Mouse (Mus musculus): ENCODE data around the gene Anxa8. TPM values are rescaled to one million over a fixed set of nuclear protein-coding genes. Genes with fewer than 3 reads are reported as not detected.

Gene Anxa8
- polyA plus RNA-seq, 1 experiment from 2014 or later = 12.1 TPM

GRCm38 (mm10) chr14:34106389-34107062 is 20.7 kb downstream of the Anxa8 start:
- ATAC-seq = no peak
- TF ChIP-seq CTCF (IDR thresholded peaks at IDR 0.05; ENCODE audit: low read depth) = peak; percentile 78

GRCm38 (mm10) chr14:34107594-34107993 is 21.8 kb downstream of the Anxa8 start:
- Histone ChIP-seq H3K9me3 (ENCODE audit: control insufficient read depth) (no peaks in the 10 kb centered on the region), H3K27ac (ENCODE audit: low read depth, low read length) (no peak overlapping the region), H3K27me3 (replicated peaks; ENCODE audit: control insufficient read depth, insufficient read depth, low read length) (no peaks in the 10 kb centered on the region), H3K4me3 (ENCODE audit: low read depth, low read length) (no peak overlapping the region), H3K9ac (ENCODE audit: low read depth, low read length) (no peak overlapping the region), H3K4me2 (replicated peaks; ENCODE audit: low read depth) (no peak overlapping the region), H3K36me3 (ENCODE audit: control insufficient read depth, insufficient read depth) (no peaks in the 10 kb centered on the region), H3K4me1 (replicated peaks; ENCODE audit: control insufficient read depth, insufficient read depth, low read length) (no peaks in the 10 kb centered on the region)
- WGBS = 69% methylated on average over 4 of the region's 4 CpGs
- ATAC-seq = no peak
- no peak for TF ChIP-seq CTCF (IDR thresholded peaks at IDR 0.05; ENCODE audit: low read depth)

More at GRCm38 (mm10) chr14:34106389-34107062, 20.7 kb downstream of the Anxa8 start:
- no peaks in the 10 kb centered on the region for H3K36me3 ChIP-seq (ENCODE audit: control insufficient read depth, insufficient read depth)
- WGBS = 57% methylated on average over 12 of the region's 12 CpGs
- H3K4me3 ChIP-seq (ENCODE audit: low read depth, low read length) = no peak overlapping the region
- H3K9me3 ChIP-seq (ENCODE audit: control insufficient read depth) = no peaks in the 10 kb centered on the region
- H3K27ac ChIP-seq (ENCODE audit: low read depth, low read length) = no peak overlapping the region
- no peak overlapping the region for H3K9ac ChIP-seq (ENCODE audit: low read depth, low read length)
- no peaks in the 10 kb centered on the region for H3K4me1 ChIP-seq (replicated peaks; ENCODE audit: control insufficient read depth, insufficient read depth, low read length)
- H3K27me3 ChIP-seq (replicated peaks; ENCODE audit: control insufficient read depth, insufficient read depth, low read length) = no peaks in the 10 kb centered on the region
- no peak overlapping the region for H3K4me2 ChIP-seq (replicated peaks; ENCODE audit: low read depth)

GRCm38 (mm10) chr14:34114311-34114710 is 28.5 kb downstream of the Anxa8 start:
- ATAC-seq = no peak
- Histone ChIP-seq H3K9me3 (ENCODE audit: control insufficient read depth) (no peaks in the 10 kb centered on the region), H3K4me1 (replicated peaks; ENCODE audit: control insufficient read depth, insufficient read depth, low read length) (no peaks in the 10 kb centered on the region), H3K27me3 (replicated peaks; ENCODE audit: control insufficient read depth, insufficient read depth, low read length) (no peaks in the 10 kb centered on the region), H3K27ac (ENCODE audit: low read depth, low read length) (no peak overlapping the region), H3K36me3 (ENCODE audit: control insufficient read depth, insufficient read depth) (no peaks in the 10 kb centered on the region), H3K4me2 (replicated peaks; ENCODE audit: low read depth) (no peak overlapping the region), H3K9ac (ENCODE audit: low read depth, low read length) (no peak overlapping the region), H3K4me3 (ENCODE audit: low read depth, low read length) (no peak overlapping the region)
- 86% methylated on average over 4 of the region's 4 CpGs for WGBS
- TF ChIP-seq CTCF (IDR thresholded peaks at IDR 0.05; ENCODE audit: low read depth) = no peak

GRCm38 (mm10) chr14:34119046-34119723 is 33.4 kb downstream of the Anxa8 start:
- Histone ChIP-seq H3K27ac (ENCODE audit: low read depth, low read length) (no peak overlapping the region), H3K4me1 (replicated peaks; ENCODE audit: control insufficient read depth, insufficient read depth, low read length) (no peaks in the 10 kb centered on the region), H3K4me3 (ENCODE audit: low read depth, low read length) (no peak overlapping the region), H3K9ac (ENCODE audit: low read depth, low read length) (no peak overlapping the region), H3K36me3 (ENCODE audit: control insufficient read depth, insufficient read depth) (no peaks in the 10 kb centered on the region), H3K27me3 (replicated peaks; ENCODE audit: control insufficient read depth, insufficient read depth, low read length) (no peaks in the 10 kb centered on the region), H3K9me3 (ENCODE audit: control insufficient read depth) (no peaks in the 10 kb centered on the region), H3K4me2 (replicated peaks; ENCODE audit: low read depth) (no peak overlapping the region)
- no peak for TF ChIP-seq CTCF (IDR thresholded peaks at IDR 0.05; ENCODE audit: low read depth)
- ATAC-seq = no peak
- 66% methylated on average over 7 of the region's 7 CpGs for WGBS

GRCm38 (mm10) chr14:34120016-34120910 is 34.5 kb downstream of the Anxa8 start:
- Histone ChIP-seq H3K4me2 (replicated peaks; ENCODE audit: low read depth) (no peak overlapping the region), H3K4me1 (replicated peaks; ENCODE audit: control insufficient read depth, insufficient read depth, low read length) (no peaks in the 10 kb centered on the region), H3K27ac (ENCODE audit: low read depth, low read length) (no peak overlapping the region), H3K36me3 (ENCODE audit: control insufficient read depth, insufficient read depth) (no peaks in the 10 kb centered on the region), H3K9ac (ENCODE audit: low read depth, low read length) (no peak overlapping the region), H3K27me3 (replicated peaks; ENCODE audit: control insufficient read depth, insufficient read depth, low read length) (no peaks in the 10 kb centered on the region), H3K4me3 (ENCODE audit: low read depth, low read length) (no peak overlapping the region), H3K9me3 (ENCODE audit: control insufficient read depth) (no peaks in the 10 kb centered on the region)
- TF ChIP-seq CTCF (IDR thresholded peaks at IDR 0.05; ENCODE audit: low read depth) = no peak
- WGBS = 74% methylated on average over 12 of the region's 12 CpGs
- ATAC-seq = no peak

GRCm38 (mm10) chr14:34120923-34121351 is 35.2 kb downstream of the Anxa8 start:
- WGBS = 93% methylated on average over 3 of the region's 3 CpGs
- no peak overlapping the region for H3K9ac ChIP-seq (ENCODE audit: low read depth, low read length)

More at GRCm38 (mm10) chr14:34120923-34121351, 35.2 kb downstream of the Anxa8 start:
- no peaks in the 10 kb centered on the region for H3K9me3 ChIP-seq (ENCODE audit: control insufficient read depth)
- no peaks in the 10 kb centered on the region for H3K27me3 ChIP-seq (replicated peaks; ENCODE audit: control insufficient read depth, insufficient read depth, low read length)
- H3K4me2 ChIP-seq (replicated peaks; ENCODE audit: low read depth) = no peak overlapping the region
- no peak overlapping the region for H3K4me3 ChIP-seq (ENCODE audit: low read depth, low read length)
- no peaks in the 10 kb centered on the region for H3K36me3 ChIP-seq (ENCODE audit: control insufficient read depth, insufficient read depth)
- H3K27ac ChIP-seq (ENCODE audit: low read depth, low read length) = no peak overlapping the region
- ATAC-seq = no peak
- no peaks in the 10 kb centered on the region for H3K4me1 ChIP-seq (replicated peaks; ENCODE audit: control insufficient read depth, insufficient read depth, low read length)
- TF ChIP-seq CTCF (IDR thresholded peaks at IDR 0.05; ENCODE audit: low read depth) = no peak

Data from intestine, postnatal 0 days (tissue).